Mouse (Mus musculus) testis, postnatal 10 days (tissue): ENCODE measurements at regions not wholly inside any gene's neighbourhood (a gene's known extent, or its start where the extent isn't known, plus 50 kb on each side); places are given as distances from the start of the nearest gene placed in this dataset.

Experiments
- DNase-seq: peaks from one replicate; pipeline ENCODE4 v3.0.0; 2021; ENCODE audit warnings: low spot score

- no peak for DNase-seq
These were observed 231.4 kb upstream of the Frg1 start for GRCm38 (mm10) chr8:41648276-41648675.

GRCm38 (mm10) chr8:41644626-41645025, 227.8 kb upstream of the Frg1 start:
- DNase-seq: no peak

GRCm38 (mm10) chr8:41623841-41624240, 207.0 kb upstream of the Frg1 start:
- DNase-seq: no peak

- no peak for DNase-seq
These were observed 183.4 kb upstream of the Frg1 start for GRCm38 (mm10) chr8:41600255-41600654.

- DNase-seq: no peak
These were observed 177.6 kb upstream of the Frg1 start for GRCm38 (mm10) chr8:41594446-41594845.

GRCm38 (mm10) chr8:41593666-41594042, 176.8 kb upstream of the Frg1 start:
- no peak for DNase-seq

- DNase-seq: no peak
These were observed 176.1 kb upstream of the Frg1 start for GRCm38 (mm10) chr8:41592741-41593665.

- DNase-seq: no peak
These were observed 175.3 kb upstream of the Frg1 start for GRCm38 (mm10) chr8:41592174-41592573.

- DNase-seq: no peak
These were observed 171.3 kb upstream of the Frg1 start for GRCm38 (mm10) chr8:41588157-41588556.

GRCm38 (mm10) chr8:41573027-41573885, 156.4 kb upstream of the Frg1 start:
- peak; percentile 82 for DNase-seq

- DNase-seq: no peak
These were observed 153.7 kb upstream of the Frg1 start for GRCm38 (mm10) chr8:41570566-41570965.

- no peak for DNase-seq
These were observed 145.1 kb upstream of the Frg1 start for GRCm38 (mm10) chr8:41561995-41562394.

GRCm38 (mm10) chr8:41556819-41557218, 139.9 kb upstream of the Frg1 start:
- no peak for DNase-seq

- no peak for DNase-seq
These were observed 136.1 kb upstream of the Frg1 start for GRCm38 (mm10) chr8:41552747-41553534.

GRCm38 (mm10) chr8:41551925-41552414, 135.1 kb upstream of the Frg1 start:
- no peak for DNase-seq

- no peak for DNase-seq
These were observed 133.2 kb upstream of the Frg1 start for GRCm38 (mm10) chr8:41550095-41550420.

- DNase-seq: no peak
These were observed 132.6 kb upstream of the Frg1 start for GRCm38 (mm10) chr8:41549220-41550094.

GRCm38 (mm10) chr8:41547730-41548368, 131.0 kb upstream of the Frg1 start:
- no peak for DNase-seq

GRCm38 (mm10) chr8:41532212-41532611, 115.3 kb upstream of the Frg1 start:
- no peak for DNase-seq

GRCm38 (mm10) chr8:41529581-41529980, 112.7 kb upstream of the Frg1 start:
- no peak for DNase-seq

GRCm38 (mm10) chr8:41526283-41526682, 109.4 kb upstream of the Frg1 start:
- no peak for DNase-seq
